Mouse (Mus musculus) MEL (cell line): ENCODE results near the gene Zfp11. TPM values are rescaled to one million over a fixed set of nuclear protein-coding genes. Genes with fewer than 3 reads are reported as not detected.

ENCODE experiments used
- DNase-seq: peaks from one replicate; pipeline ENCODE4 v3.0.0; 2011; ENCODE audit warnings: low read depth, low spot score
- H3K27ac ChIP-seq: 2 replicates; pipeline ENCODE4 v1.5.1; 2012; ENCODE audit warnings: low read depth, mild to moderate bottlenecking, control low read depth, low read length, moderate library complexity; ENCODE audit not compliant: control insufficient read depth
- H3K27me3 ChIP-seq, 2 experiments: fragments of 150-350 bp in 1 of 2; sonication (generic) in 1 of 2; 2 replicates each; pipeline ENCODE4 v1.6.1; 2012; ENCODE audit warnings: low read length in 2 of 2, mild to moderate bottlenecking in 2 of 2, improper control_type of control experiment in 1 of 2, moderate library complexity in 1 of 2; ENCODE audit not compliant: insufficient read depth in 2 of 2, control insufficient read depth in 1 of 2
- H3K36me3 ChIP-seq, 2 experiments: 2 replicates each; pipeline ENCODE4 v1.6.1; 2012 to 2014; ENCODE audit warnings: low read length in 2 of 2, improper control_type of control experiment in 1 of 2, inconsistent platforms in 1 of 2, mild to moderate bottlenecking in 1 of 2; ENCODE audit not compliant: insufficient read depth in 2 of 2, control insufficient read depth in 1 of 2
- H3K4me1 ChIP-seq, 2 experiments: fragments of 150-350 bp in 1 of 2; sonication (generic) in 1 of 2; 2 replicates each; pipeline ENCODE4 v1.6.1; 2012; ENCODE audit warnings: low read length in 2 of 2, improper control_type of control experiment in 1 of 2, mild to moderate bottlenecking in 1 of 2; ENCODE audit not compliant: insufficient read depth in 2 of 2, control insufficient read depth in 1 of 2
- H3K4me3 ChIP-seq, 2 experiments: fragments of 150-350 bp in 1 of 2; sonication (generic) in 1 of 2; 2 replicates each; pipeline ENCODE4 v1.5.1; 2012; ENCODE audit warnings: low read depth in 2 of 2, low read length in 2 of 2, mild to moderate bottlenecking in 2 of 2, moderate library complexity in 2 of 2, control low read depth in 1 of 2, improper control_type of control experiment in 1 of 2; ENCODE audit not compliant: control insufficient read depth in 1 of 2, insufficient read depth in 1 of 2
- H3K79me2 ChIP-seq: 2 replicates; pipeline ENCODE4 v1.6.1; 2012; ENCODE audit warnings: mild to moderate bottlenecking, low read length, moderate library complexity; ENCODE audit not compliant: control insufficient read depth, poor library complexity, insufficient read depth
- H3K9ac ChIP-seq: 2 replicates; pipeline ENCODE4 v1.6.1; 2012; ENCODE audit warnings: low read depth, mild to moderate bottlenecking, control low read depth, low read length, moderate library complexity; ENCODE audit not compliant: control insufficient read depth, poor library complexity, severe bottlenecking
- H3K9me3 ChIP-seq: fragments of 150-350 bp; sonication (generic); replicated peaks from 2 replicates; pipeline ENCODE4 v1.6.1; 2012; ENCODE audit warnings: mild to moderate bottlenecking, low read length, improper control_type of control experiment, moderate library complexity; ENCODE audit not compliant: insufficient read depth
- BHLHE40 ChIP-seq: IDR thresholded peaks from 2 replicates; pipeline ENCODE4 v1.6.1; 2012; ENCODE audit warnings: low read depth, mild to moderate bottlenecking, inconsistent platforms, low read length, improper control_type of control experiment, borderline replicate concordance
- CHD2 ChIP-seq: IDR thresholded peaks from 2 replicates; pipeline ENCODE4 v1.6.1; 2011; ENCODE audit warnings: low read length, improper control_type of control experiment
- CTCF ChIP-seq, 3 experiments: IDR thresholded peaks in 2 of 3; conservative IDR thresholded peaks in 1 of 3; 2 replicates each; pipeline ENCODE4 v1.5.1; 2011 to 2012; ENCODE audit warnings: low read length in 3 of 3, low read depth in 2 of 3, mild to moderate bottlenecking in 2 of 3, improper control_type of control experiment in 1 of 3, inconsistent platforms in 1 of 3, mixed read lengths in 1 of 3, moderate library complexity in 1 of 3; ENCODE audit not compliant: control insufficient read depth in 1 of 3, insufficient read depth in 1 of 3, poor library complexity in 1 of 3, severe bottlenecking in 1 of 3
- E2F4 ChIP-seq: IDR thresholded peaks from 2 replicates; pipeline ENCODE4 v1.6.1; 2011; ENCODE audit warnings: low read depth, low read length, improper control_type of control experiment, borderline replicate concordance
- ELF1 ChIP-seq: IDR thresholded peaks from 2 replicates; pipeline ENCODE4 v1.6.1; 2014; ENCODE audit warnings: low read depth, mild to moderate bottlenecking, inconsistent platforms, low read length, improper control_type of control experiment, moderate library complexity
- ETS1 ChIP-seq: IDR thresholded peaks from 2 replicates; pipeline ENCODE4 v1.6.1; 2012; ENCODE audit warnings: low read depth, mild to moderate bottlenecking, inconsistent platforms, low read length, improper control_type of control experiment, moderate library complexity
- GABPA ChIP-seq: IDR thresholded peaks from 2 replicates; pipeline ENCODE4 v1.6.1; 2012; ENCODE audit warnings: low read depth, mild to moderate bottlenecking, inconsistent platforms, low read length, improper control_type of control experiment, moderate library complexity
- MAX ChIP-seq: IDR thresholded peaks from 2 replicates; pipeline ENCODE4 v1.6.1; 2011; ENCODE audit warnings: low read length, improper control_type of control experiment
- MYC ChIP-seq: IDR thresholded peaks from 2 replicates; pipeline ENCODE4 v1.6.1; 2011; ENCODE audit warnings: low read depth, mild to moderate bottlenecking, low read length, improper control_type of control experiment, moderate library complexity
- NRF1 ChIP-seq: IDR thresholded peaks from 2 replicates; pipeline ENCODE4 v1.6.1; 2014; ENCODE audit warnings: low read depth, mild to moderate bottlenecking, inconsistent platforms, low read length, improper control_type of control experiment, moderate library complexity; ENCODE audit not compliant: poor library complexity, insufficient read depth, severe bottlenecking
- POLR2AphosphoS5 ChIP-seq: IDR thresholded peaks from 2 replicates; pipeline ENCODE4 v1.6.1; 2012; ENCODE audit warnings: low read depth, borderline replicate concordance, mild to moderate bottlenecking, inconsistent platforms, low read length, moderate library complexity, mixed read lengths
- RAD21 ChIP-seq: IDR thresholded peaks from 2 replicates; pipeline ENCODE4 v1.6.1; 2011; ENCODE audit warnings: mild to moderate bottlenecking, low read depth, low read length, improper control_type of control experiment
- TAL1 ChIP-seq: IDR thresholded peaks from 2 replicates; pipeline ENCODE4 v1.6.1; 2012; ENCODE audit warnings: mild to moderate bottlenecking, inconsistent platforms, low read length, moderate library complexity, mixed read lengths
- TBP ChIP-seq: IDR thresholded peaks from 2 replicates; pipeline ENCODE4 v1.8.0; 2011; ENCODE audit warnings: low read depth, low read length, improper control_type of control experiment
- TCF12 ChIP-seq: IDR thresholded peaks from 2 replicates; pipeline ENCODE4 v1.6.1; 2014; ENCODE audit warnings: low read depth, mild to moderate bottlenecking, inconsistent platforms, low read length, improper control_type of control experiment, moderate library complexity
- ZKSCAN1 ChIP-seq: IDR thresholded peaks from 2 replicates; pipeline ENCODE4 v1.6.1; 2012; ENCODE audit warnings: low read depth, mild to moderate bottlenecking, inconsistent platforms, low read length, improper control_type of control experiment, moderate library complexity
- polyA plus RNA-seq, 2 experiments: library from polyadenylated mRNA; stranded (reverse) in 1 of 2; unstranded in 1 of 2; fragments of >175 nt in 1 of 2; fragments of >200 nt in 1 of 2; gene quantifications; 2 replicates each; pipeline versions ENCODE4 v1.2.1 to v1.2.4; 2012; ENCODE audit warnings: low replicate concordance in 2 of 2, low read depth in 1 of 2; ENCODE audit not compliant: insufficient read length in 2 of 2, insufficient read depth in 1 of 2, missing spikeins in 1 of 2
- total RNA-seq: library from RNA; depleted of rRNA; stranded (reverse); fragments of 300-350 nt; gene quantifications from 2 replicates; pipeline ENCODE4 v1.2.3, GENCODE M21; 2012; rRNA removed

The Zfp11 gene
- total and polyA plus RNA-seq, 3 experiments, result 0.03 TPM; not detected in 2

GRCm38 (mm10) chr5:129611060-129611459, 58.8 kb downstream of the Zfp11 start (continued):
- TF ChIP-seq MAX (no peak; the same call in 1 of the 2 replicates), TAL1 (no peak), ELF1 (no peak), CTCF (IDR thresholded peaks at IDR 0.05 in 2 of 3, conservative IDR thresholded peaks at IDR 0.05 in 1 of 3; ENCODE audit: control insufficient read depth in 1 of 3, insufficient read depth in 1 of 3, low read depth in 2 of 3, low read length in 3 of 3, poor library complexity in 1 of 3, severe bottlenecking in 1 of 3) (peak; percentile 74 to 90 (median 85)), CHD2 (no peak), TCF12 (no peak), TBP (0 out of 2 replicates have a peak, but pooled peaks have one; percentile 15), NRF1 (no peak), E2F4 (no peak), BHLHE40 (no peak), MYC (no peak), RAD21 (peak; percentile 85), ZKSCAN1 (no peak), ETS1 (no peak), POLR2AphosphoS5 (no peak), GABPA (no peak)

GRCm38 (mm10) chr5:129607476-129607875, 62.4 kb downstream of the Zfp11 start:
- Histone ChIP-seq H3K36me3 (no peaks in the 10 kb centered on the region), H3K27me3 (no peaks in the 10 kb centered on the region), H3K4me1 (no peaks in the 10 kb centered on the region), H3K79me2 (no peaks in the 10 kb centered on the region), H3K9me3 (no peaks in the 10 kb centered on the region), H3K4me3 (no peak overlapping the region), H3K27ac (no peak overlapping the region), H3K9ac (no peak overlapping the region)
- DNase-seq, result no peak
- no peak for TF ChIP-seq CHD2

Other genes with a start within 250 kb of the Zfp11 start
- gene Sfswap, start 168.9 kb downstream of the Zfp11 start, total RNA-seq, result 37.4 and 38.5 TPM in 2 replicates
- gene Sfswap, start 168.9 kb downstream of the Zfp11 start, polyA plus RNA-seq, result 10 to 100 TPM in 1 of 2 experiments, not detected in 1; 74.7 TPM
- gene Mmp17, start 85.9 kb downstream of the Zfp11 start, total RNA-seq, result 0.92 and 1.1 TPM in 2 replicates
- 1 to 10 TPM in 1 of 2 experiments, not detected in 1; 1.6 TPM for gene Mmp17, start 85.9 kb downstream of the Zfp11 start, polyA plus RNA-seq
- not detected in 2 replicates for gene Sept14, start 38.4 kb upstream of the Zfp11 start, total RNA-seq
- gene Sept14, start 38.4 kb upstream of the Zfp11 start, polyA plus RNA-seq, result not detected
- gene Mrps17, start 45.4 kb upstream of the Zfp11 start, total RNA-seq, result 181 and 211 TPM in 2 replicates
- gene Mrps17, start 45.4 kb upstream of the Zfp11 start, polyA plus RNA-seq, result 100 to 1,000 TPM in 1 of 2 experiments, not detected in 1; 182 TPM
- 29.9 and 34.2 TPM in 2 replicates for gene Nipsnap2, start 55.0 kb upstream of the Zfp11 start, total RNA-seq
- gene Nipsnap2, start 55.0 kb upstream of the Zfp11 start, polyA plus RNA-seq, result 10 to 100 TPM in 1 of 2 experiments, not detected in 1; 35.7 TPM
- gene Psph, start 117.3 kb upstream of the Zfp11 start, total RNA-seq, result 54.8 and 101 TPM in 2 replicates
- gene Psph, start 117.3 kb upstream of the Zfp11 start, polyA plus RNA-seq, result 100 to 1,000 TPM; 148 to 170 TPM
- gene Sumf2, start 176.9 kb upstream of the Zfp11 start, total RNA-seq, result 32.9 and 33.2 TPM in 2 replicates
- gene Sumf2, start 176.9 kb upstream of the Zfp11 start, polyA plus RNA-seq, result 10 to 100 TPM in 1 of 2 experiments, not detected in 1; 35.8 TPM
- 905 and 951 TPM in 2 replicates for gene Chchd2, start 217.4 kb upstream of the Zfp11 start, total RNA-seq
- 100 to 1,000 TPM in 1 of 2 experiments, not detected in 1; 588 TPM for gene Chchd2, start 217.4 kb upstream of the Zfp11 start, polyA plus RNA-seq
- 2.5 and 4.2 TPM in 2 replicates for gene Zbed5, start 225.6 kb upstream of the Zfp11 start, total RNA-seq
- 1 to 10 TPM in 1 of 2 experiments, not detected in 1; 4.0 TPM for gene Zbed5, start 225.6 kb upstream of the Zfp11 start, polyA plus RNA-seq
- 0.26 and 0.62 TPM in 2 replicates for gene Phkg1, start 228.4 kb upstream of the Zfp11 start, total RNA-seq
- under 1 TPM in 1 of 2 experiments, not detected in 1; 0.72 TPM for gene Phkg1, start 228.4 kb upstream of the Zfp11 start, polyA plus RNA-seq
- 0.59 and 1.2 TPM in 2 replicates for gene Nupr1l, start 238.4 kb upstream of the Zfp11 start, total RNA-seq
- gene Nupr1l, start 238.4 kb upstream of the Zfp11 start, polyA plus RNA-seq, result under 1 TPM in 1 of 2 experiments, not detected in 1; 0.88 TPM